Mouse (Mus musculus) mouse trophoblast stem cell (cell line): ENCODE measurements around the gene Gin1.

ENCODE experiments used
- in situ Hi-C, 2 experiments: fragments of 300-500 bp; cut with MseI, MboI; formaldehyde crosslinking; loops; 2 replicates in 1 of 2; 3 replicates in 1 of 2; pipeline ENCODE4 v1.15.1; 2025

Gene Gin1

GRCm38 (mm10) chr1:97787674-97788073 lies 17.7 kb downstream of the Gin1 start:
- in situ Hi-C loops, result no loop called here

- in situ Hi-C loops, result no loop called here
These were observed 18.5 kb downstream of the Gin1 start for GRCm38 (mm10) chr1:97788490-97788889.

- in situ Hi-C loops, result no loop called here
These were observed 24.1 kb downstream of the Gin1 start for GRCm38 (mm10) chr1:97794110-97794509.

GRCm38 (mm10) chr1:97795936-97796335 lies 26.0 kb downstream of the Gin1 start:
- in situ Hi-C loops, result no loop called here

- in situ Hi-C loops, result loop anchor here (25.0 kb wide), 2 partner anchors 385 to 535 kb away; no protein-coding TSS in a partner anchor
These were observed 32.4 kb downstream of the Gin1 start for GRCm38 (mm10) chr1:97802207-97802902.

GRCm38 (mm10) chr1:97804520-97804919 lies 34.5 kb downstream of the Gin1 start:
- in situ Hi-C loops, result loop anchor here (25.0 kb wide), 2 partner anchors 383 to 533 kb away; no protein-coding TSS in a partner anchor

GRCm38 (mm10) chr1:97809255-97809912 lies 39.4 kb downstream of the Gin1 start:
- in situ Hi-C loops, result loop anchor here (25.0 kb wide), 2 partner anchors 378 to 528 kb away; no protein-coding TSS in a partner anchor

- in situ Hi-C loops, result loop anchor here (25.0 kb wide), 2 partner anchors 366 to 516 kb away; no protein-coding TSS in a partner anchor
These were observed 51.3 kb downstream of the Gin1 start for GRCm38 (mm10) chr1:97821282-97821681.

GRCm38 (mm10) chr1:97822203-97822602 lies 52.2 kb downstream of the Gin1 start:
- in situ Hi-C loops, result loop anchor here (25.0 kb wide), 2 partner anchors 365 to 515 kb away; no protein-coding TSS in a partner anchor

- in situ Hi-C loops, result loop anchor here (25.0 kb wide), 2 partner anchors 364 to 514 kb away; no protein-coding TSS in a partner anchor
These were observed 52.9 kb downstream of the Gin1 start for GRCm38 (mm10) chr1:97822904-97823303.

- in situ Hi-C loops, result no loop called here
These were observed 57.6 kb downstream of the Gin1 start for GRCm38 (mm10) chr1:97827566-97827965.

- in situ Hi-C loops, result no loop called here
These were observed 58.1 kb downstream of the Gin1 start for GRCm38 (mm10) chr1:97828087-97828486.

GRCm38 (mm10) chr1:97833466-97834353 lies 63.7 kb downstream of the Gin1 start:
- in situ Hi-C loops, result no loop called here

GRCm38 (mm10) chr1:97834354-97834822 lies 64.4 kb downstream of the Gin1 start:
- in situ Hi-C loops, result no loop called here
